Mouse (Mus musculus) limb, embryonic 15.5 days (tissue): ENCODE data around the gene Trhde. TPM values are rescaled to one million over a fixed set of nuclear protein-coding genes. Genes with fewer than 3 reads are reported as not detected.

Experiments used
- ATAC-seq: fragments of 200-750 bp; cut with Nextera tagmentation; 2 replicates; pipeline ENCODE4 v1.8.0; 2017; ENCODE audit warnings: low read depth, moderate TSS enrichment; ENCODE audit not compliant: insufficient number of reproducible peaks, low FRiP score, low TSS enrichment
- H3K27ac ChIP-seq: fragments of 300-500 bp; sonication (generic); 2 replicates; pipeline ENCODE4 v1.5.1; 2015; ENCODE audit warnings: moderate library complexity, mild to moderate bottlenecking, inconsistent platforms
- H3K27me3 ChIP-seq: fragments of 300-500 bp; sonication (generic); 2 replicates; pipeline ENCODE4 v1.6.1; 2015; ENCODE audit warnings: inconsistent platforms
- H3K36me3 ChIP-seq: fragments of 300-500 bp; sonication (generic); 2 replicates; pipeline ENCODE4 v1.6.1; 2015; ENCODE audit warnings: inconsistent platforms
- H3K4me1 ChIP-seq: fragments of 300-500 bp; sonication (generic); 2 replicates; pipeline ENCODE4 v1.6.1; 2015; ENCODE audit warnings: inconsistent platforms
- H3K4me2 ChIP-seq: fragments of 300-500 bp; sonication (generic); 2 replicates; pipeline ENCODE4 v1.6.1; 2015; ENCODE audit warnings: mild to moderate bottlenecking, inconsistent platforms
- H3K4me3 ChIP-seq: fragments of 300-500 bp; sonication (generic); 2 replicates; pipeline ENCODE4 v1.5.1; 2015; ENCODE audit warnings: mild to moderate bottlenecking, inconsistent platforms
- H3K9ac ChIP-seq: fragments of 300-500 bp; sonication (generic); 2 replicates; pipeline ENCODE4 v1.6.1; 2015; ENCODE audit warnings: inconsistent platforms
- H3K9me3 ChIP-seq: fragments of 300-500 bp; sonication (generic); 2 replicates; pipeline ENCODE4 v1.6.1; 2016; ENCODE audit warnings: inconsistent platforms
- WGBS: fragments of 180-500 bp; shearing (Covaris S2); methylation state at CpG from one replicate; pipeline ENCODE4 v1.1.7; 2015; 5-methylcytosine and 5-hydroxymethylcytosine counted together
- polyA plus RNA-seq: library from polyadenylated mRNA; unstranded; fragments of >200 nt; fragmentation: Nextera tagmentation; extraction: Ambion mirVana; gene quantifications from 2 replicates; pipeline ENCODE4 v1.2.1, GENCODE M21; 2015

The Trhde gene
- polyA plus RNA-seq, 1 experiment from 2014 or later, result 2.3 TPM

DNA sequence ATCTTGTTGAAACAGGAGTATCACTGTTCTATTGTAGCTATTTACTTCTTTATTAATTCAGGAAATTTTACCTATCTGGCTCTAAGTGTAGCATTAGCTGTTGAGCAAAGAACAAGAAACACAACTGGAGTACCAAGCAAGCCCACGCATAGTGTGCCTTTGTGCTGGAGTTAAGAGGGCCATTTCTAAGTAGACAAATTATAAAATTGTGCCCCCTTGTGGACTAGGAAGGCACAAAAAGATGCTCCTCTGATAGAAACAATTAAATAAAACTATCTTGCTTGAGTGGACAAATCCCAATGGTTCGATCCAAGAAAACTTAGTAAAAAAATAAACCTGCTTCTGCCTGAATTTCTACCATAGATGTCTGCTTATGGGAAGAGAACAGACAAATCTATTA lies 76.5 kb downstream of the Trhde start:
- H3K4me1 ChIP-seq, result no peaks in the 10 kb centered on the region
- no peak overlapping the region for H3K4me3 ChIP-seq
- no peaks in the 10 kb centered on the region for H3K9me3 ChIP-seq
- H3K27me3 ChIP-seq, result no peaks in the 10 kb centered on the region
- ATAC-seq, result no peak
- H3K36me3 ChIP-seq, result no peaks in the 10 kb centered on the region
- WGBS, result 85% methylated on average over 2 of the region's 2 CpGs
- H3K9ac ChIP-seq, result no peak overlapping the region
- no peak overlapping the region for H3K27ac ChIP-seq
- H3K4me2 ChIP-seq, result no peak overlapping the region

DNA sequence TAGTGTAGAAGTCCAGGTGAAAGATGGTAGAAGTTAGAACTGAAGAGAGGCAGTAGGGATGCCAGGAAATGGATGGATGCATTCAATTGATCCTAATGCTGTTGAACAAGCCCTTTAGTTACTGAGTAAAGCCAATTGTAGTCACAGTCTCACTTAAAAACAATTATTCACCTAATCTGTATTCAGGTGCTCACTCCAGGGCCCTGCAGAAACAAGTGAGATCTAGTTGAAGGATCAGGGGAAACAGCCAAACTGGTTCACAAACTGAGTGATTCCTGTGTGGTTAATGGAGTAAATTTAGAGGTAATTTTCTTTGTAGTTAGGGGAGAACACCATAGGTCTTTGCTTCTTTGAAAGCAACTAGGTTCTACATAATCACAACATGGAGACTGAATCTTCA lies 100.3 kb downstream of the Trhde start:
- Histone ChIP-seq H3K9ac (no peak overlapping the region), H3K4me2 (no peak overlapping the region), H3K4me3 (no peak overlapping the region), H3K27me3 (no peaks in the 10 kb centered on the region), H3K27ac (no peak overlapping the region), H3K36me3 (no peaks in the 10 kb centered on the region), H3K4me1 (no peaks in the 10 kb centered on the region), H3K9me3 (no peaks in the 10 kb centered on the region)
- no peak for ATAC-seq

DNA sequence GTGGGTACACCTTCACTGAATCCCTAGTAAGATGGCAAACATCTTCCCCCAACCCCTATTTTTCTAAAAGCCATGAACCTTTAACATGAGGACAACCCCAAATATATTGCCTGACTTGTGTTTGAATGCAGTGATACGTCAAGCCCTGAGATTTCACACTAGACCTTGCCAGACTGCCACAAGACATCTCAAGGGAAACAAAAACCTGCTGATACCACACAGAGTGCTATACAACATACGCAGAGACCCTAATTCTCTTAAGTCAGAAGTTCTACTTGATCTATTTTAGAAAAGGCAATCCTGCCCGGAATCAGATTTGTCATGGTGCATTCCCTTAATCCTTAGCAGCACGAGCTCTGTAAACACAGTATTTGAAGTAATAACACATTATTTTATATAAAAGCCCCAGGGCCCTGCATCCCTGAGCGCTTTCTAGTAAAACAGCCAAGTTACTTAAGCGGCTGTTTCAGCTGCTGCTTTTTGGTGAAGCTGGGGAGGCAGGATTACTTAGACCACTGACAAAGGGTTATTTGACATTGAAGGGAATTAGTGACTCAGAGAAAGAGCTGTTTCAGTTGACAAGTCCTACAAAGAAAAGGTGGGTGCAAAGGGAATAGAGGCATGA lies 130.2 kb downstream of the Trhde start:
- Histone ChIP-seq H3K4me2 (no peak overlapping the region), H3K36me3 (no peaks in the 10 kb centered on the region), H3K4me3 (no peak overlapping the region), H3K4me1 (no peaks in the 10 kb centered on the region), H3K9ac (no peak overlapping the region), H3K9me3 (no peaks in the 10 kb centered on the region), H3K27me3 (no peaks in the 10 kb centered on the region), H3K27ac (no peak overlapping the region)
- no peak for ATAC-seq
- WGBS, result 35% methylated on average over 6 of the region's 6 CpGs

DNA sequence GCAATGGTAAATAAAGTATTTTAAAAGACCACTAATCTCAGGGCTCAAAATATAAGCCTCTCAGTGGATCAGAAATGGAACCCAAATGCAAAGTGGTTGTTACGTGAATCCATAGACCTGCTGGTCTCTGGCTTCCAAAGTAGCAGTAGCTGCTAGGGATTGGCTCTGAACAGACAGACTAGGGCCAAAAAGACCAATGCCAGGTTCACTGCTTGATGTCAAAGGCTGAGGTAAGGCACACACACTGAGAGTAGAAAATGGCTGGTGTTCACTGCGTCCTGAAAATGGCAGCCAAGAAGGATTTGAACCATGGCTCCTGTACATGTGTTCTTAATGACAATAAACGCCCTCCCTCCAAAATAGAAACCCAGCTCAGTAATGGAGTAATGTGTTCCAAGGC lies 209.1 kb downstream of the Trhde start:
- no peaks in the 10 kb centered on the region for H3K36me3 ChIP-seq
- 67% methylated on average over 3 of the region's 3 CpGs for WGBS
- no peak overlapping the region for H3K4me2 ChIP-seq
- no peak overlapping the region for H3K9ac ChIP-seq
- H3K4me1 ChIP-seq, result no peaks in the 10 kb centered on the region
- no peaks in the 10 kb centered on the region for H3K27me3 ChIP-seq
- H3K4me3 ChIP-seq, result no peak overlapping the region
- no peak for ATAC-seq
- no peaks in the 10 kb centered on the region for H3K9me3 ChIP-seq
- H3K27ac ChIP-seq, result no peak overlapping the region

DNA sequence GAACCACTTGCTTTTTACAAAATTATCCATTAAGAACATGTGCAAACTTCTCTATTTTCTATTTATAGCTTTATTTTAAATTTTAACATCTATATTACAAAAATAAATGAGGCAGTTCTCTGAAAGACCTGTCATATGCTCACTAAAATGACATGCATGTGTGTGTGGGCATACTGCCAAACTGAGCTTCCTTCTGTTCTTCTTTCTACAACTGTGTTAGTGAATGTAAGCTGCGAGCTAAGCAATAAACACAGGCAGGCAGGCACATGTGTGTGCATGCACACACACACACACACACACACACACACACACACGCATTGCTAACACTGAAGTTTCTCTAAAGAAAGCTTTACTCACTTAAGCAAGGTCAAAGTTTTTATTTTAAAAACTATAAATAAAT lies 223.2 kb downstream of the Trhde start:
- Histone ChIP-seq H3K9me3 (no peaks in the 10 kb centered on the region), H3K27me3 (no peaks in the 10 kb centered on the region), H3K4me3 (no peak overlapping the region), H3K9ac (no peak overlapping the region), H3K27ac (no peak overlapping the region), H3K36me3 (no peaks in the 10 kb centered on the region), H3K4me1 (no peaks in the 10 kb centered on the region), H3K4me2 (no peak overlapping the region)
- 39% methylated on average over 2 of the region's 2 CpGs for whole genome bisulfite sequencing
- no peak for ATAC-seq

DNA sequence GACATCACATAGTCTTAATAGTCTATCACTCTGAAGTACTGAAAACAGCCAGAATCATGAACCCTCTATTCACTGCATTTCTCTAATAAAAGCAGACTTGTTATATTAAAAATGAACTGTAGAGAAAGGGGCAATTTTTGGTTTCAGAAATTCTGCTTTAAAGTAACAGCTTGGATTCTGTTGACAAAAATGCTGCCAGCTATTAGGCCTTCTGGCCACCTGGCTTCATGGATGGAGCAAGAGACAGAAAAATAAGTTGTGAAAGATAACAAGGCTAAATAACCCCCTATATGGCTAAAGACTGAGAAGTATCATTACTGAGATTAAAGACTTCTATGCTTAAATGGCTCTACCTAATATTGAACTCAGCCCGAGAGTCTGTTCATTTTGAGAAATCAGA lies 234.2 kb downstream of the Trhde start:
- Histone ChIP-seq H3K27me3 (no peaks in the 10 kb centered on the region), H3K36me3 (no peaks in the 10 kb centered on the region), H3K9ac (no peak overlapping the region), H3K9me3 (no peaks in the 10 kb centered on the region), H3K4me3 (no peak overlapping the region), H3K27ac (no peak overlapping the region), H3K4me1 (no peaks in the 10 kb centered on the region), H3K4me2 (no peak overlapping the region)
- no peak for ATAC-seq
- 85% methylated on average over 1 of the region's 1 CpGs for WGBS

DNA sequence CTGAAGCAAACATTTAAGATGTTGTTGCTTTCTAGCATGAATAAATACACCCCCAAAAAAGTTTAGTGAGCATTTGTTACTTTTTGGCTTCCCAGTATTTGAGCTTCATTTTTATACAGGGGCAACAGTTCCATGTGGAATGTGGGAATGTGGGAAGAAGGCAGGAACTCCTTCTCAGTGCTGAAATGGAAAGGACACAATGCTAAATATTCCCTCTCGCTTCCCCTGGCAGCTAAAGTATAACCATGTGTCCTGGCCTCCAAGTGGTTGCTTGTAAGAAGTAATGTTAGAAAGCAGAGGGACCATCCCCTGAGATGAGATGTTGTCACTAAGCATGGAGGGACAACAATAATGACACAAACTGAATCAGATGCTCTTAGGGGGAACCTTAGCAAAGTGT lies 292.9 kb downstream of the Trhde start:
- Histone ChIP-seq H3K36me3 (no peaks in the 10 kb centered on the region), H3K27ac (no peak overlapping the region), H3K9me3 (no peaks in the 10 kb centered on the region), H3K4me1 (no peaks in the 10 kb centered on the region), H3K27me3 (no peaks in the 10 kb centered on the region), H3K4me3 (no peak overlapping the region), H3K4me2 (no peak overlapping the region), H3K9ac (no peak overlapping the region)
- 53% methylated on average over 1 of the region's 1 CpGs for WGBS
- ATAC-seq, result no peak

DNA sequence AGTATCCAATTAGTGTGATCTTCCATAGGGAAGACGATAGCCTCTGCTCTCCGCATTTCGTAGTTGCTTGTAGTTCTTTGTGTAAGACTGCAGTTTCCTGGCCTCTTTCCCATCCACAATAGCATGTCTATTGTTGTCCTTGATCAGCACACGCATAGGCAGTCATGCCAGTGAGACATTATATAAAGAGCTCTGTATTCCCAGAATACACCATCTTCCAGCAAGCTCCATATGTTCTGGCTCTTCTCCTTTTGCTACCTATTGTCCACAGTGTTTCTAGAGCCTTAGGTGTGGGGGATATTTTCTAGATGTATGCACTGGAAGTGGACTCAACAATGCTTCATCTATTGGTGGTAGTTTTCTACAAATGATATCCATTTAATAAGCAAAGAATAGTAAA lies 313.3 kb downstream of the Trhde start:
- Histone ChIP-seq H3K4me1 (no peaks in the 10 kb centered on the region), H3K36me3 (no peaks in the 10 kb centered on the region), H3K9me3 (no peaks in the 10 kb centered on the region), H3K9ac (no peak overlapping the region), H3K4me2 (no peak overlapping the region), H3K27me3 (no peaks in the 10 kb centered on the region), H3K27ac (no peak overlapping the region), H3K4me3 (no peak overlapping the region)
- ATAC-seq, result no peak
- WGBS, result 88% methylated on average over 4 of the region's 4 CpGs

DNA sequence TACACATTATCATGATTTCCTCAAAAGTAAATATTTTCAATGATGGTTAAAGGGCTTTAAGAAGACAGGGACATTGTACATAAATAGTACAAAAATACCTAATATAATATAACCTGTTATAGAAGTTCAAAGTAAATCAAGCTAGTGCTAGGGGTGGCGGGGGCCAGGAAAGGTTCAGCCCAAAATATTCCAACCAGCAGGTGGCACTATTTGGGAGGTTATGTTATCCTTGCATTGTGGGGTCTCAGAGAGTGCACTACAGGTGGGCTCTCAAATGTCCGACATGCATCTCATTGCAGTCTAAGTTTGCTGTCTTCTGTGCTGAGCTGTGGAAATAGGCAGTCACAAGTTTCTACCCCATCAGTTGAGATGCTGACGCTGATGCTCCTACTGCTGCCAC lies 346.5 kb downstream of the Trhde start:
- no peaks in the 10 kb centered on the region for H3K36me3 ChIP-seq
- H3K4me2 ChIP-seq, result no peak overlapping the region
- no peak overlapping the region for H3K27ac ChIP-seq
- H3K4me3 ChIP-seq, result no peak overlapping the region
- WGBS, result 67% methylated on average over 3 of the region's 3 CpGs
- no peaks in the 10 kb centered on the region for H3K4me1 ChIP-seq
- no peak overlapping the region for H3K9ac ChIP-seq
- H3K27me3 ChIP-seq, result no peaks in the 10 kb centered on the region
- no peaks in the 10 kb centered on the region for H3K9me3 ChIP-seq
- ATAC-seq, result no peak

DNA sequence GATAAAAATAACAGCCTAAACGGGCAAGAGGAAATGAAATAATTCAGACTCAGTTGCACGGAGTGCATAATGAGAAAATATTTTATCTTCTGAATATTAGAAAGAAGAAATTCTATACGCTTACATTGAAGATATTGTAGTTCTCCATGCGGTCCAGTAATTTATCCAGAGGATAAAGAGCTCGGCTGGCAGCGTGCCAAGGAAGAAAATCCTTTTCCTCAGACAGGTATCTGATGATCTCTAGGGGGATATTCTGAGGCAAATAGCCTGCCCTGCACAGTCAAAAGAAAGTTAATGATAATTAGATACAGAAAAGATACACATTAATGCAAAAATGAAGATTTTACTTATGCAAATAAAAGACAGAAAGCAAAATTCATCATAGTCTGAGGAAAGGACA lies 354.0 kb downstream of the Trhde start:
- ATAC-seq, result no peak
- Histone ChIP-seq H3K36me3 (no peaks in the 10 kb centered on the region), H3K9ac (no peak overlapping the region), H3K9me3 (no peaks in the 10 kb centered on the region), H3K4me2 (no peak overlapping the region), H3K4me3 (no peak overlapping the region), H3K27ac (no peak overlapping the region), H3K27me3 (no peaks in the 10 kb centered on the region), H3K4me1 (no peaks in the 10 kb centered on the region)
- 75% methylated on average over 6 of the region's 6 CpGs for WGBS

DNA sequence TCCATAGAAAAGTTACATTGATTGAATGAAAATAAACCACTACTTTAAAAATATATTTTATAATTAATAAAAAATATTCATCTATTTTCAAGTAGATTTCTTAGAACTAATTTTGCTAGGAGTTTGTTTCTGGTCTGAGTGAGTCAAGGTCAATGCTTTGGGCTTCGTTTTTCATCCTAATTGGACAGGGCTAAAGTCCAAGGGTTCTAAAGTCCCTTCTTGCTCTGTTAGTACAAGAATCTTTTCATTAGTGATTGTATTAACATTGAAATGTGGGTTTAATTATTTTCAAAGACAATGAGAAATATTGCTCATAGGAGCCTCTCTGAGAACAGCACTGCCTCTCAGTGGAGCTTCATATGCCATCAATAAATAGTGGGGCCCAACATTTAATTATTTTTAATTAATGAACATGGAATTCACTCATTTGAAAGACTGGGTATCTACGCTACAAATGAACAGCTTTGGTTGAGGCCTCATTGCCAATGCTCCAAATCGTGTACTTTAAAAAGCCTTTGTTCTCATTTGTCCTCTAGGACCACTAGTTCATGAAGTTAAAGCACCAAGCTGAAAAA lies 383.1 kb downstream of the Trhde start:
- Histone ChIP-seq H3K4me2 (no peak overlapping the region), H3K36me3 (no peaks in the 10 kb centered on the region), H3K27me3 (no peaks in the 10 kb centered on the region), H3K4me3 (no peak overlapping the region), H3K9me3 (no peaks in the 10 kb centered on the region), H3K4me1 (no peaks in the 10 kb centered on the region), H3K27ac (no peak overlapping the region), H3K9ac (no peak overlapping the region)
- no peak for ATAC-seq
- 74% methylated on average over 3 of the region's 3 CpGs for WGBS

DNA sequence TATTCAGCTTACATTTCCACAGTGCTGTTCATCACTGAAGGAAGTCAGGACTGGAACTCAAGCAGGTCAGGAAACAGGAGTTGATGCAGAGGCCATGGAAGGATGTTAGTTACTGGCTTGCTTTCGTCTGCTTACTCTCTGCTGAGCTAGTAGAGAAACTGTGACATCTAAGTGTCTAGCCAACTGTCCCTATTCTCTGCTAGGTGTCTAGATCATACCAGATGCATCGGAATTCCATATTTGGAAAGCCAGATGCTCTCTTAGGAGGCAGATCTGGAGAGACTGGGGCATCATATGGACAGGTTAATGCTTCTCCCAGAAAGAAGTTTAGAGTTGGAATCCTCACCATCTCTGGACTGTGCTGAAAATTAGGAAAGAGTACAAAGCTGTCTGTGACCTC lies 386.4 kb downstream of the Trhde start:
- no peak for ATAC-seq
- Histone ChIP-seq H3K9me3 (no peaks in the 10 kb centered on the region), H3K27ac (no peak overlapping the region), H3K36me3 (no peaks in the 10 kb centered on the region), H3K27me3 (no peaks in the 10 kb centered on the region), H3K9ac (no peak overlapping the region), H3K4me1 (no peaks in the 10 kb centered on the region), H3K4me3 (no peak overlapping the region), H3K4me2 (no peak overlapping the region)
- 79% methylated on average over 2 of the region's 2 CpGs for WGBS

DNA sequence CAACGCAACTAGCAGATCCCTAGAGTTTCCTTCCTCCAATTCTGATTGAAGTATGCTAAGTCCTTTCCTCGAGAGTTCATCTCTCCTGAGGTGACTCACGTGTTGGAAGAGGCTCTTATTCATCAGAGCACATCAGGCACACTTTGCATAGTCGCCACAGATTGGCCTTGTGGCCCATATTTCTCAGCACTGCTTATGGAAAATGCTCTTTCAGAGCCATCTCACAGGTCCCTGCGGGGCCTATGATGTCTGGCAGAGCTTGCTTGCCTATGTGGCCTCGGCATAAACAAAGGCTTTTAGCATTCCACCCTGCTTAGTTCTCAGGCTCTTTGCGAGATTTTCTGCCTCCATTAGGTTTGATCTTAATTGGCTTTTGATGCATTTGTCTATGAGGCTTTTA lies 396.8 kb downstream of the Trhde start:
- H3K27me3 ChIP-seq, result no peaks in the 10 kb centered on the region

More for the DNA sequence above, 396.8 kb downstream of the Trhde start:
- H3K4me2 ChIP-seq, result no peak overlapping the region
- 59% methylated on average over 7 of the region's 7 CpGs for WGBS
- no peak overlapping the region for H3K27ac ChIP-seq
- ATAC-seq, result no peak
- H3K9ac ChIP-seq, result no peak overlapping the region
- H3K4me3 ChIP-seq, result no peak overlapping the region
- no peaks in the 10 kb centered on the region for H3K9me3 ChIP-seq
- H3K4me1 ChIP-seq, result no peaks in the 10 kb centered on the region
- no peaks in the 10 kb centered on the region for H3K36me3 ChIP-seq
